Mouse (Mus musculus) limb, embryonic 12.5 days (tissue): Measurements from ENCODE around the gene Naa16. TPM values are rescaled to one million over a fixed set of nuclear protein-coding genes. Genes with fewer than 3 reads are reported as not detected.

ENCODE experiments used
- ATAC-seq: fragments of 200-750 bp; cut with Nextera tagmentation; 2 replicates; pipeline ENCODE4 v1.8.0; 2017; ENCODE audit warnings: low read depth, moderate TSS enrichment; ENCODE audit not compliant: insufficient number of reproducible peaks, insufficient read depth, low FRiP score, low TSS enrichment
- H3K27ac ChIP-seq: fragments of 300-500 bp; sonication (generic); 2 replicates; pipeline ENCODE4 v1.5.1; 2016; ENCODE audit warnings: mild to moderate bottlenecking, moderate library complexity
- H3K27me3 ChIP-seq: fragments of 300-500 bp; sonication (generic); 2 replicates; pipeline ENCODE4 v1.6.1; 2016; ENCODE audit warnings: mild to moderate bottlenecking, moderate library complexity
- H3K36me3 ChIP-seq: fragments of 300-500 bp; sonication (generic); 2 replicates; pipeline ENCODE4 v1.6.1; 2016; ENCODE audit warnings: mild to moderate bottlenecking, moderate library complexity
- H3K4me1 ChIP-seq: fragments of 300-500 bp; sonication (generic); replicated peaks from 2 replicates; pipeline ENCODE4 v1.6.1; 2016
- H3K4me2 ChIP-seq: fragments of 300-500 bp; sonication (generic); 2 replicates; pipeline ENCODE4 v1.6.1; 2016; ENCODE audit warnings: mild to moderate bottlenecking, moderate library complexity
- H3K4me3 ChIP-seq: fragments of 300-500 bp; sonication (generic); replicated peaks from 2 replicates; pipeline ENCODE4 v1.5.1; 2016; ENCODE audit warnings: mild to moderate bottlenecking
- H3K9ac ChIP-seq: fragments of 300-500 bp; sonication (generic); replicated peaks from 2 replicates; pipeline ENCODE4 v1.6.1; 2016; ENCODE audit warnings: mild to moderate bottlenecking, moderate library complexity
- H3K9me3 ChIP-seq: fragments of 300-500 bp; sonication (generic); 2 replicates; pipeline ENCODE4 v1.6.1; 2016; ENCODE audit warnings: mild to moderate bottlenecking, moderate library complexity
- WGBS: fragments of 180-500 bp; shearing (Covaris S2); methylation state at CpG from one replicate; pipeline ENCODE4 v1.1.7; 2016; 5-methylcytosine and 5-hydroxymethylcytosine counted together
- polyA plus RNA-seq: library from polyadenylated mRNA; unstranded; fragments of >200 nt; fragmentation: Nextera tagmentation; extraction: Ambion mirVana; gene quantifications from 2 replicates; pipeline ENCODE4 v1.2.1, GENCODE M21; 2016

Naa16 gene
- polyA plus RNA-seq, 1 experiment from 2014 or later = 60.0 TPM

DNA sequence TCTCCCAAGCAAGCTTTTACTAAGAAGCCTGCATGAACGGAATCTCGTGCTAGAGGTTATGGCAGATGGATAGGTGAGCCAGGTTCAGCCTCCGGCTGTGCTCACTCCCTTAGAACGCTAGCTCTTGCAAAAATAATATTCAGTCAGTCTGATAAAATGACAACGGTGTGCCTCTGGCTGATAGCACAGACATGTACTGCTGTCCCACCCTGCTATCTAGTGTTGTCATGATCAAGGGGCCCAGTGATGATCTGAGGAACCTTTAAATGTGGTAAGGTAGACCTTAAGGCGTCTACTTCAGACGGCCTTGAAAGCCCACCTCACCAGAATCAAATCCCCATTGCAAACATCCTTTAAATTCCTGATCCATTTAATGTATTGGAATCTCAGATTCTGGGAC, 94.4 kb downstream of the Naa16 start:
- no peak overlapping the region for H3K4me3 ChIP-seq
- WGBS = 84% methylated on average over 7 of the region's 7 CpGs
- H3K4me2 ChIP-seq = no peak overlapping the region
- H3K4me1 ChIP-seq = peaks cover 62% of the 10 kb centered on the region
- H3K9me3 ChIP-seq = no peaks in the 10 kb centered on the region
- no peak for ATAC-seq
- no peak overlapping the region for H3K27ac ChIP-seq
- H3K27me3 ChIP-seq = peaks cover 28% of the 10 kb centered on the region
- H3K9ac ChIP-seq = no peak overlapping the region
- no peaks in the 10 kb centered on the region for H3K36me3 ChIP-seq

DNA sequence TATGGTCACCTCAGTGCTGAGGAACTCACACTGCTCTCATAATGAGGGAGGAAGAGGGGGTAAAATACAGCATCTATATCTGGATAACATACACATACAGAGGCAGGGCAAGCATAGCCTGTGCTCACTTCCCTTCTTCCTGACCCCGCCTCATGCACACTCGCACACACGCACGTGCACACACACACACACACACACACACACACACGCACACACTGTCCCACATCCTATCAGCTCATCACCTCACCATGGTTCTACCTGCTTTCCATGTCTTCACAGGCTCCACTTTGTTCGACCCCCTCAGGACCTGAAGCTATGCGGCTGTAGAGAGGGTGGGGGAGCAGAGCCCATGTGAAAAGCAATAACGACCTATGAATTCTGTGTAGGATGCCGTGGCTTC, 95.0 kb downstream of the Naa16 start:
- H3K4me2 ChIP-seq = no peak overlapping the region
- H3K27ac ChIP-seq = no peak overlapping the region
- H3K4me1 ChIP-seq = peaks cover 62% of the 10 kb centered on the region
- H3K9me3 ChIP-seq = no peaks in the 10 kb centered on the region
- H3K4me3 ChIP-seq = no peak overlapping the region
- H3K9ac ChIP-seq = no peak overlapping the region
- WGBS = 81% methylated on average over 9 of the region's 9 CpGs
- H3K27me3 ChIP-seq = peaks cover 23% of the 10 kb centered on the region
- no peaks in the 10 kb centered on the region for H3K36me3 ChIP-seq
- ATAC-seq = peak; percentile 24; the same call in 1 of the 2 replicates

DNA sequence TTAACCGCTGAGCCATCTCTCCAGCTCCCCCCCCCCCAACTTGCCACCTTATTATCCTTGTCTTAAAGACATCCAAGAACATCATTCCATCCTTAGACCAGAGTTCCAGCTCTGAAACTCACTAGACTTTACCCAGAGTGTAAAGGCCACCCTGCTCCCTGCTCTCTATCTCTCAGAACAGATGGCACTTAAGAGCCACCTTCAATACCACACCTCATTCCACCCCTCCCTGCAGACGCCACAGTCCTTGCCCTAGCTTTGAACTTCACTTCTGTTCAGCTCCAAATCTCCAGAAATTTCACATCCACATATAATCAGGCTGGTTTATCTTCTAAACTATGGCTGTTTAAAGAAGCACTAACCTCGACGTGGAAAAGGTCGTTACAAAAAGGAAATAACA, 95.6 kb downstream of the Naa16 start:
- Histone ChIP-seq H3K27ac (no peak overlapping the region), H3K36me3 (no peaks in the 10 kb centered on the region), H3K9me3 (no peaks in the 10 kb centered on the region), H3K4me3 (no peak overlapping the region), H3K27me3 (peaks cover 16% of the 10 kb centered on the region; the same call in 1 of the 2 replicates), H3K9ac (no peak overlapping the region), H3K4me1 (peaks cover 64% of the 10 kb centered on the region), H3K4me2 (no peak overlapping the region)
- WGBS = 66% methylated on average over 5 of the region's 5 CpGs
- no peak for ATAC-seq

GRCm38 (mm10) chr14:79294051-79294814, 96.3 kb downstream of the Naa16 start:
- no peak for ATAC-seq
- H3K4me3 ChIP-seq = no peak overlapping the region
- 0 out of 2 replicates have a peak overlapping the region, but pooled peaks have one; percentile 31 for H3K4me2 ChIP-seq
- H3K4me1 ChIP-seq = peaks cover 62% of the 10 kb centered on the region
- H3K36me3 ChIP-seq = no peaks in the 10 kb centered on the region
- no peaks in the 10 kb centered on the region for H3K9me3 ChIP-seq
- H3K27me3 ChIP-seq = peaks cover 13% of the 10 kb centered on the region; the same call in 1 of the 2 replicates
- 84% methylated on average over 8 of the region's 8 CpGs for WGBS
- H3K27ac ChIP-seq = no peak overlapping the region
- H3K9ac ChIP-seq = no peak overlapping the region

GRCm38 (mm10) chr14:79293119-79293780, 97.3 kb downstream of the Naa16 start:
- Histone ChIP-seq H3K9me3 (no peaks in the 10 kb centered on the region), H3K4me1 (peaks cover 63% of the 10 kb centered on the region), H3K4me2 (peak overlapping the region; percentile 31), H3K27me3 (peaks cover 5% of the 10 kb centered on the region; the same call in 1 of the 2 replicates), H3K9ac (no peak overlapping the region), H3K36me3 (no peaks in the 10 kb centered on the region), H3K4me3 (no peak overlapping the region), H3K27ac (peak overlapping the region; percentile 23; the same call in 1 of the 2 replicates)
- no peak for ATAC-seq
- WGBS = 54% methylated on average over 10 of the region's 16 CpGs

DNA sequence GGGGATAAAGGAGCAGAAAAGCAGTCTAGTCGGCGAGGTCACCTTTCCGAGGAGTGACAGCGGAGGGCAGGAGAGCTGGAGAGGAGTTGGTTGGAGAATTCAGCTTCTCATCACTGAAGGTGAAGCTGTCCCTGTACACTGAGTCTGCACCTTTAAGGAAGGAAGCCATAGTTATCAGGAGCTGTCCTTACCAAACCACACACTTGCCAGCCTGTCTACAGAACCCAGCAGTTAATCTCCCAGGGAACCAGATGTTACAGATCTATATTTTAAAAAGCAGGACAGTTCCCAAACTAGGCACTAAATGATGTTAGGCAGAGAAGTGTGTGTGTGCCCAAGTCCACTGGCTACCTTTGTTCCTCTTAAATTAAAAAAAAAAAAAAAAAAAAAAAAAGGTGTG, 98.9 kb downstream of the Naa16 start:
- Histone ChIP-seq H3K4me2 (no peak overlapping the region), H3K9ac (no peak overlapping the region), H3K9me3 (no peaks in the 10 kb centered on the region), H3K4me1 (peaks cover 56% of the 10 kb centered on the region), H3K4me3 (no peak overlapping the region), H3K36me3 (no peaks in the 10 kb centered on the region; the same call in 1 of the 2 replicates), H3K27me3 (no peaks in the 10 kb centered on the region; the same call in 1 of the 2 replicates), H3K27ac (no peak overlapping the region)
- ATAC-seq = no peak
- 88% methylated on average over 4 of the region's 4 CpGs for WGBS

DNA sequence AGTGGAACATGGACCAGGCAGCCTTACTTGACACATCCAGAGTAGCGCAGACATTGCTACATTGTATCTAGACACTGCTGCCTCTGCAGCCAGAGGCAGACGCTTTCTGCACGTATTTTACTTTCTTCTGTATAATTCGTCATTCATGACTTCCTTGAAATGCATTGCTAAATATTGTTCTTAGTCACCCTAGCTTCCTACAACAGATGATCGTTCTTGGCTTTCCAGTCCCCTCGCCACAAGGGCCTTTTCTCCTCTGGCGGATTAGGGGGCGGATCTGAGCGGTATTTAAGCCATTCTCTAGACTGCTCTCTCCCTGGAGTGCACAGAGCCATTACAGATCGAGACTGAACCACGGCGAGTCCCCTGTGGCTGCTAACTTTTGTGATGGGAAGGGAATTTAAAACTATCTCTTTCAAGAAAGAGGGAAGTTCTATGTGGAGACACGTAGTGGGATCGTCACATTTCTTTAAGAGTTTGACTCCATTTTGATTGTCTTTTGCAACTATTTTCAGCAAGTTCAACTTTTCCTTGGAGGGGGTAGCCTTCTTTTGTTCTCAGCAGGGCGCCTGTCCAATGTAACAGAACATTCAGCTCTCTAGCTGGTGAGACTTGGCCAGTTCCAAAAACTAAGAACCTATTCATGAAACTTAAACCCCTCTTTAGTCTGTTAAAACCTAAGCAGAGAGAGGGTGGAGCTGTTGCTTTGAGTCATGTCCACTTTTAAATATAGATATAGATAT, 99.7 kb downstream of the Naa16 start:
- peaks cover 51% of the 10 kb centered on the region for H3K4me1 ChIP-seq

DNA sequence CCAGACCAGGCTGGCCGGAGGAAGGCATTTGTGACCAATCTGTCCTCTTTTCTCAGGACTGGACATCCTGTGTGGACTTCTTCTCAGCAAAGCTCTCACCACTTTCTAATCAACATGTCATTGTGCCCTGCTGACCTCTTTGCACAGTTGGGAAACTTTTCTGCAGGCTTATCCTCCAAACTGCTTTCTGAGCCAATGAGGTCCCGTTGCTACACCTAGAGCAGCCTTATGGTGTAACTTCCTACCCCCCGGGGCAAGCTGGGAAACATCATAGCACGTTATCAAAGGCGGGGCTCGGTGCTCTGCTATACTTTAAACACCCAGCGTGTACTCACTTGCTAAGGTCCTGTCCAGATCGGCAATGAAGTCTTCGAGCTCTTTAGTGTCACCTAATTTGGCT, 100.7 kb downstream of the Naa16 start:
- Histone ChIP-seq H3K9ac (no peak overlapping the region), H3K27me3 (no peaks in the 10 kb centered on the region; the same call in 1 of the 2 replicates), H3K4me2 (peak overlapping the region; percentile 4; the same call in 1 of the 2 replicates), H3K27ac (no peak overlapping the region), H3K4me1 (peaks cover 46% of the 10 kb centered on the region), H3K4me3 (no peak overlapping the region), H3K36me3 (no peaks in the 10 kb centered on the region; the same call in 1 of the 2 replicates), H3K9me3 (no peaks in the 10 kb centered on the region)
- ATAC-seq = no peak
- 9% methylated on average over 9 of the region's 9 CpGs for WGBS

More for the DNA sequence above, 99.7 kb downstream of the Naa16 start:
- Histone ChIP-seq H3K4me3 (no peak overlapping the region), H3K9ac (no peak overlapping the region), H3K36me3 (no peaks in the 10 kb centered on the region; the same call in 1 of the 2 replicates), H3K4me2 (peak overlapping the region; percentile 18; the same call in 1 of the 2 replicates), H3K9me3 (no peaks in the 10 kb centered on the region), H3K27ac (no peak overlapping the region; the same call in 1 of the 2 replicates), H3K27me3 (no peaks in the 10 kb centered on the region; the same call in 1 of the 2 replicates)
- no peak for ATAC-seq
- WGBS = 40% methylated on average over 15 of the region's 15 CpGs

GRCm38 (mm10) chr14:79288280-79288679, 102.3 kb downstream of the Naa16 start:
- H3K36me3 ChIP-seq = no peaks in the 10 kb centered on the region; the same call in 1 of the 2 replicates
- no peaks in the 10 kb centered on the region for H3K9me3 ChIP-seq
- no peak overlapping the region for H3K4me3 ChIP-seq
- ATAC-seq = no peak
- no peak overlapping the region for H3K9ac ChIP-seq
- H3K4me1 ChIP-seq = peaks cover 40% of the 10 kb centered on the region
- H3K27me3 ChIP-seq = no peaks in the 10 kb centered on the region; the same call in 1 of the 2 replicates
- no peak overlapping the region for H3K4me2 ChIP-seq
- H3K27ac ChIP-seq = no peak overlapping the region
- 65% methylated on average over 3 of the region's 3 CpGs for WGBS

GRCm38 (mm10) chr14:79287251-79287863, 103.2 kb downstream of the Naa16 start:
- H3K9me3 ChIP-seq = no peaks in the 10 kb centered on the region
- H3K9ac ChIP-seq = no peak overlapping the region
- H3K27me3 ChIP-seq = no peaks in the 10 kb centered on the region; the same call in 1 of the 2 replicates
- no peak overlapping the region for H3K4me3 ChIP-seq
- no peaks in the 10 kb centered on the region; the same call in 1 of the 2 replicates for H3K36me3 ChIP-seq
- peaks cover 31% of the 10 kb centered on the region for H3K4me1 ChIP-seq
- ATAC-seq = no peak
- 89% methylated on average over 7 of the region's 7 CpGs for WGBS
- H3K4me2 ChIP-seq = no peak overlapping the region
- no peak overlapping the region for H3K27ac ChIP-seq
